Mouse (Mus musculus) MEL (cell line): ENCODE results near the gene Ror2.

ENCODE experiments used
- CHD1 ChIP-seq: IDR thresholded peaks from 2 replicates; pipeline ENCODE4 v1.6.1; 2012; ENCODE audit warnings: low read depth, mild to moderate bottlenecking, inconsistent platforms, low read length, improper control_type of control experiment
- CTCF ChIP-seq, 3 experiments: IDR thresholded peaks in 2 of 3; conservative IDR thresholded peaks in 1 of 3; 2 replicates each; pipeline ENCODE4 v1.5.1; 2011 to 2012; ENCODE audit warnings: low read length in 3 of 3, low read depth in 2 of 3, mild to moderate bottlenecking in 2 of 3, improper control_type of control experiment in 1 of 3, inconsistent platforms in 1 of 3, mixed read lengths in 1 of 3, moderate library complexity in 1 of 3; ENCODE audit not compliant: control insufficient read depth in 1 of 3, insufficient read depth in 1 of 3, poor library complexity in 1 of 3, severe bottlenecking in 1 of 3
- EP300 ChIP-seq, 2 experiments: IDR thresholded peaks; 2 replicates each; pipeline ENCODE4 v1.6.1; 2011; ENCODE audit warnings: improper control_type of control experiment in 2 of 2, low read length in 2 of 2, low read depth in 1 of 2, mild to moderate bottlenecking in 1 of 2
- GABPA ChIP-seq: IDR thresholded peaks from 2 replicates; pipeline ENCODE4 v1.6.1; 2012; ENCODE audit warnings: low read depth, mild to moderate bottlenecking, inconsistent platforms, low read length, improper control_type of control experiment, moderate library complexity
- MAX ChIP-seq: IDR thresholded peaks from 2 replicates; pipeline ENCODE4 v1.6.1; 2011; ENCODE audit warnings: low read length, improper control_type of control experiment
- MYB ChIP-seq: IDR thresholded peaks from 2 replicates; pipeline ENCODE4 v1.6.1; 2011; ENCODE audit warnings: mild to moderate bottlenecking, low read depth, low read length, improper control_type of control experiment
- POLR2A ChIP-seq, 2 experiments: IDR thresholded peaks; 2 replicates each; pipeline ENCODE4 v1.6.1; 2011 to 2012; ENCODE audit warnings: low read length in 2 of 2, mild to moderate bottlenecking in 2 of 2, control low read depth in 1 of 2, improper control_type of control experiment in 1 of 2, low read depth in 1 of 2, moderate library complexity in 1 of 2; ENCODE audit not compliant: control insufficient read depth in 1 of 2, insufficient read depth in 1 of 2, poor library complexity in 1 of 2
- SIN3A ChIP-seq: IDR thresholded peaks from 2 replicates; pipeline ENCODE4 v1.6.1; 2012; ENCODE audit warnings: low read length, improper control_type of control experiment, inconsistent platforms
- SMC3 ChIP-seq: IDR thresholded peaks from 2 replicates; pipeline ENCODE4 v1.6.1; 2011; ENCODE audit warnings: low read depth, low read length, improper control_type of control experiment
- TAL1 ChIP-seq: IDR thresholded peaks from 2 replicates; pipeline ENCODE4 v1.6.1; 2012; ENCODE audit warnings: mild to moderate bottlenecking, inconsistent platforms, low read length, moderate library complexity, mixed read lengths
- TBP ChIP-seq: IDR thresholded peaks from 2 replicates; pipeline ENCODE4 v1.8.0; 2011; ENCODE audit warnings: low read depth, low read length, improper control_type of control experiment
- ZNF384 ChIP-seq: IDR thresholded peaks from 2 replicates; pipeline ENCODE4 v1.6.1; 2012; ENCODE audit warnings: low read depth, mild to moderate bottlenecking, inconsistent platforms, low read length, improper control_type of control experiment

DNA sequence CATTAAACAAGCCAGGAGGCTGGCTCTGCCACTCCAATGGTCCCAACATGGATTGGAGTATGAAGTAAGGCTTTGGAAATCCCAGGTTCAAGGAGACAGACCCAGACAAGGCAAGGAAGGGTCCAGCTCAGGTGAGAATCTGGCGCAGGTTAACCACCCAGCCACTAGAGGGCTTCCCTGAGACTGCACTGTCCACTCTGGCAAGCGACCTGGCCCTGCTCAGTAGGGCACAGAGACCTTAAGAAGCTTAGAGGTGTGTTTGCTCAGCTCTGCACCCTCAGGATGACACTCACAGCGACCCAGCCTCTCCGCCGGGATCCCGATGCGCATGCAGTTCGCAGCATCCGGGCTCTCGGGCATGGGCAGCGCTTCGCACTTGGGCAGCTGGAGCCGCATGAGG is 167.5 kb downstream of the Ror2 start:
- no peak for TF ChIP-seq TAL1
- TF ChIP-seq CHD1 = no peak
- no peak for TF ChIP-seq MYB
- no peak for TF ChIP-seq ZNF384
- no peak for TF ChIP-seq EP300 (IDR thresholded peaks at IDR 0.05; ENCODE audit: low read depth in 1 of 2, low read length in 2 of 2)
- no peak for TF ChIP-seq SMC3
- no peak for TF ChIP-seq CTCF (IDR thresholded peaks at IDR 0.05 in 2 of 3, conservative IDR thresholded peaks at IDR 0.05 in 1 of 3; ENCODE audit: control insufficient read depth in 1 of 3, insufficient read depth in 1 of 3, low read depth in 2 of 3, low read length in 3 of 3, poor library complexity in 1 of 3, severe bottlenecking in 1 of 3)
- no peak for TF ChIP-seq TBP
- no peak for TF ChIP-seq SIN3A
- no peak for TF ChIP-seq GABPA
- no peak for TF ChIP-seq MAX
- no peak for TF ChIP-seq POLR2A (IDR thresholded peaks at IDR 0.05; ENCODE audit: control insufficient read depth in 1 of 2, insufficient read depth in 1 of 2, low read depth in 1 of 2, low read length in 2 of 2, poor library complexity in 1 of 2)
